Mouse (Mus musculus) heart, embryonic 13.5 days (tissue): ENCODE data around the gene Zcchc10. TPM values are rescaled to one million over a fixed set of nuclear protein-coding genes. Genes with fewer than 3 reads are reported as not detected.
"Not testable (repeated sequence)": the region's sequence is repeated elsewhere in the genome, so short reads cannot be mapped to it uniquely, and the experiment has no call there.

Experiments
- ATAC-seq: fragments of 200-750 bp; cut with Nextera tagmentation; 2 replicates; pipeline ENCODE4 v1.8.0; 2017; ENCODE audit warnings: moderate TSS enrichment; ENCODE audit not compliant: insufficient number of reproducible peaks, low FRiP score, low TSS enrichment; ENCODE audit errors: extremely low read depth
- H3K27ac ChIP-seq: fragments of 300-500 bp; sonication (generic); replicated peaks from 2 replicates; pipeline ENCODE4 v1.5.1; 2015; ENCODE audit warnings: moderate library complexity, mild to moderate bottlenecking, inconsistent platforms
- H3K27me3 ChIP-seq: fragments of 300-500 bp; sonication (generic); replicated peaks from 2 replicates; pipeline ENCODE4 v1.6.1; 2015; ENCODE audit warnings: mild to moderate bottlenecking, inconsistent platforms
- H3K36me3 ChIP-seq: fragments of 300-500 bp; sonication (generic); 2 replicates; pipeline ENCODE4 v1.6.1; 2015; ENCODE audit warnings: mild to moderate bottlenecking, inconsistent platforms
- H3K4me1 ChIP-seq: fragments of 300-500 bp; sonication (generic); 2 replicates; pipeline ENCODE4 v1.6.1; 2015; ENCODE audit warnings: inconsistent platforms
- H3K4me2 ChIP-seq: fragments of 300-500 bp; sonication (generic); 2 replicates; pipeline ENCODE4 v1.6.1; 2015; ENCODE audit warnings: inconsistent platforms, mild to moderate bottlenecking, moderate library complexity
- H3K4me3 ChIP-seq: fragments of 300-500 bp; sonication (generic); 2 replicates; pipeline ENCODE4 v1.5.1; 2015; ENCODE audit warnings: moderate library complexity, mild to moderate bottlenecking, inconsistent platforms
- H3K9ac ChIP-seq: fragments of 300-500 bp; sonication (generic); 2 replicates; pipeline ENCODE4 v1.6.1; 2015; ENCODE audit warnings: inconsistent platforms, mild to moderate bottlenecking, moderate library complexity
- H3K9me3 ChIP-seq: fragments of 300-500 bp; sonication (generic); 2 replicates; pipeline ENCODE4 v1.6.1; 2016; ENCODE audit warnings: inconsistent platforms
- WGBS: fragments of 180-500 bp; shearing (Covaris S2); methylation state at CpG from one replicate; pipeline ENCODE4 v1.1.7; 2015; ENCODE audit warnings: mixed read lengths; 5-methylcytosine and 5-hydroxymethylcytosine counted together
- polyA plus RNA-seq: library from polyadenylated mRNA; unstranded; fragments of >200 nt; fragmentation: Nextera tagmentation; extraction: Ambion mirVana; gene quantifications from 2 replicates; pipeline ENCODE4 v1.2.1, GENCODE M21; 2015

Zcchc10 gene
- polyA plus RNA-seq, 1 experiment from 2014 or later: 13.6 TPM

GRCm38 (mm10) chr11:53300330-53301166 is 23.9 kb upstream of the Zcchc10 start, which contains the start of gene Hspa4:
Hspa4 (minus strand) TSS chr11:53300457.
- WGBS: under 1% methylated on average over 58 of the region's 58 CpGs
- Histone ChIP-seq H3K9ac (peak within 1 kb of the TSS; percentile 97), H3K4me1 (peaks cover 42% of the 10 kb centered on the region), H3K27me3 (no peaks in the 10 kb centered on the region), H3K36me3 (peaks cover 12% of the 10 kb centered on the region), H3K27ac (peak within 1 kb of the TSS; percentile 99), H3K4me2 (peak within 1 kb of the TSS; percentile 86), H3K4me3 (peak within 1 kb of the TSS; percentile 98), H3K9me3 (no peaks in the 10 kb centered on the region)
- peak; percentile 88 for ATAC-seq

- H3K27ac ChIP-seq: peak overlapping the region; percentile 99
- peak overlapping the region; percentile 98 for H3K4me3 ChIP-seq
- 54% methylated on average over 9 of the region's 9 CpGs for WGBS
- H3K9me3 ChIP-seq: no peaks in the 10 kb centered on the region
- H3K36me3 ChIP-seq: peaks cover 12% of the 10 kb centered on the region
- peak overlapping the region; percentile 97 for H3K9ac ChIP-seq
- no peaks in the 10 kb centered on the region for H3K27me3 ChIP-seq
- no peak for ATAC-seq
- H3K4me1 ChIP-seq: peaks cover 41% of the 10 kb centered on the region
- peak overlapping the region; percentile 86 for H3K4me2 ChIP-seq
Measured at GRCm38 (mm10) chr11:53301167-53301515, 23.3 kb upstream of the Zcchc10 start.

GRCm38 (mm10) chr11:53304044-53304840 is 20.2 kb upstream of the Zcchc10 start:
- ATAC-seq: no peak
- H3K4me2 ChIP-seq: no peak overlapping the region
- no peak overlapping the region for H3K4me3 ChIP-seq
- no peaks in the 10 kb centered on the region for H3K9me3 ChIP-seq
- H3K36me3 ChIP-seq: no peaks in the 10 kb centered on the region
- no peak overlapping the region for H3K9ac ChIP-seq
- H3K4me1 ChIP-seq: peaks cover 40% of the 10 kb centered on the region
- 79% methylated on average over 14 of the region's 14 CpGs for WGBS
- no peaks in the 10 kb centered on the region for H3K27me3 ChIP-seq
- no peak overlapping the region for H3K27ac ChIP-seq

GRCm38 (mm10) chr11:53306965-53307364 is 17.5 kb upstream of the Zcchc10 start:
- no peak for ATAC-seq
- Histone ChIP-seq H3K4me2 (no peak overlapping the region), H3K4me1 (peaks cover 41% of the 10 kb centered on the region), H3K27ac (peak overlapping the region; percentile 95), H3K9ac (no peak overlapping the region), H3K4me3 (no peak overlapping the region), H3K9me3 (no peaks in the 10 kb centered on the region), H3K27me3 (no peaks in the 10 kb centered on the region), H3K36me3 (no peaks in the 10 kb centered on the region)
- 26% methylated on average over 2 of the region's 2 CpGs for WGBS

GRCm38 (mm10) chr11:53307558-53308065 is 16.9 kb upstream of the Zcchc10 start:
- Histone ChIP-seq H3K4me2 (no peak overlapping the region), H3K9ac (no peak overlapping the region), H3K36me3 (no peaks in the 10 kb centered on the region), H3K27ac (peak overlapping the region; percentile 95), H3K4me1 (peaks cover 41% of the 10 kb centered on the region), H3K9me3 (no peaks in the 10 kb centered on the region), H3K27me3 (no peaks in the 10 kb centered on the region), H3K4me3 (no peak overlapping the region)
- ATAC-seq: no peak
- WGBS: 43% methylated on average over 10 of the region's 10 CpGs

- H3K27ac ChIP-seq: peak overlapping the region; percentile 95
- H3K36me3 ChIP-seq: no peaks in the 10 kb centered on the region
- H3K4me1 ChIP-seq: peaks cover 41% of the 10 kb centered on the region
- H3K9me3 ChIP-seq: no peaks in the 10 kb centered on the region
- 0 out of 2 replicates have a peak overlapping the region, but pooled peaks have one; percentile 5 for H3K4me2 ChIP-seq
- H3K9ac ChIP-seq: peak overlapping the region; percentile 8; the same call in 1 of the 2 replicates
- H3K4me3 ChIP-seq: no peak overlapping the region
- no peaks in the 10 kb centered on the region for H3K27me3 ChIP-seq
- ATAC-seq: 0 out of 2 replicates have a peak, but pooled peaks have one; percentile 61
Measured at GRCm38 (mm10) chr11:53308251-53308864, 16.1 kb upstream of the Zcchc10 start.

GRCm38 (mm10) chr11:53308884-53309310 is 15.6 kb upstream of the Zcchc10 start:
- Histone ChIP-seq H3K9ac (peak overlapping the region; percentile 52), H3K4me1 (peaks cover 41% of the 10 kb centered on the region), H3K9me3 (no peaks in the 10 kb centered on the region), H3K27ac (peak overlapping the region; percentile 95), H3K4me3 (no peak overlapping the region), H3K27me3 (no peaks in the 10 kb centered on the region), H3K4me2 (peak overlapping the region; percentile 25; the same call in 1 of the 2 replicates), H3K36me3 (no peaks in the 10 kb centered on the region)
- WGBS: 16% methylated on average over 2 of the region's 2 CpGs
- 0 out of 2 replicates have a peak, but pooled peaks have one; percentile 38 for ATAC-seq

GRCm38 (mm10) chr11:53311385-53311784 is 13.1 kb upstream of the Zcchc10 start:
- Histone ChIP-seq H3K4me1 (peaks cover 44% of the 10 kb centered on the region), H3K9me3 (no peaks in the 10 kb centered on the region), H3K27me3 (no peaks in the 10 kb centered on the region), H3K36me3 (no peaks in the 10 kb centered on the region), H3K27ac (peak overlapping the region; percentile 33; the same call in 1 of the 2 replicates), H3K4me2 (no peak overlapping the region), H3K9ac (no peak overlapping the region), H3K4me3 (no peak overlapping the region)
- 53% methylated on average over 1 of the region's 1 CpGs for WGBS
- no peak for ATAC-seq

- H3K4me3 ChIP-seq, ATAC-seq, H3K9me3 ChIP-seq, H3K4me2 ChIP-seq, H3K36me3 ChIP-seq, H3K27me3 ChIP-seq, H3K27ac ChIP-seq, H3K9ac ChIP-seq: not testable (repeated sequence)
- WGBS: 71% methylated on average over 1 of the region's 1 CpGs
- peaks cover 35% of the 10 kb centered on the region for H3K4me1 ChIP-seq
Measured at GRCm38 (mm10) chr11:53312823-53313222, 11.7 kb upstream of the Zcchc10 start.

- Histone ChIP-seq H3K27me3 (no peaks in the 10 kb centered on the region), H3K4me3 (no peak overlapping the region), H3K9me3 (no peaks in the 10 kb centered on the region), H3K36me3 (no peaks in the 10 kb centered on the region), H3K27ac (peak overlapping the region; percentile 25), H3K4me2 (no peak overlapping the region), H3K9ac (no peak overlapping the region), H3K4me1 (peaks cover 19% of the 10 kb centered on the region)
- ATAC-seq: no peak
- 18% methylated on average over 1 of the region's 1 CpGs for WGBS
Measured at GRCm38 (mm10) chr11:53314770-53315173, 9.7 kb upstream of the Zcchc10 start.

- Histone ChIP-seq H3K36me3 (no peaks in the 10 kb centered on the region), H3K27me3 (no peaks in the 10 kb centered on the region), H3K9ac (0 out of 2 replicates have a peak overlapping the region, but pooled peaks have one; percentile 33), H3K9me3 (no peaks in the 10 kb centered on the region), H3K4me1 (peaks cover 10% of the 10 kb centered on the region; the same call in 1 of the 2 replicates), H3K27ac (no peak overlapping the region), H3K4me2 (no peak overlapping the region), H3K4me3 (no peak overlapping the region)
- no peak for ATAC-seq
- 60% methylated on average over 6 of the region's 6 CpGs for WGBS
Measured at GRCm38 (mm10) chr11:53316996-53317395, 7.5 kb upstream of the Zcchc10 start.
